Mouse (Mus musculus) forebrain, embryonic 11.5 days (tissue): ENCODE data around the gene Lims1. TPM values are rescaled to one million over a fixed set of nuclear protein-coding genes. Genes with fewer than 3 reads are reported as not detected.

Source experiments
- ATAC-seq: fragments of 200-750 bp; cut with Nextera tagmentation; replicated peaks from 2 replicates; pipeline ENCODE4 v1.8.0; 2017; ENCODE audit warnings: moderate TSS enrichment; ENCODE audit not compliant: low FRiP score
- DNase-seq: peaks from one replicate; pipeline ENCODE4 v3.0.0-alpha.2; 2017; ENCODE audit warnings: low spot score
- H3K27ac ChIP-seq: fragments of 300-500 bp; sonication (generic); 2 replicates; pipeline ENCODE4 v1.5.1; 2014; ENCODE audit warnings: low read depth, low read length
- H3K27me3 ChIP-seq: fragments of 300-500 bp; sonication (generic); 2 replicates; pipeline ENCODE4 v1.6.1; 2014; ENCODE audit warnings: mild to moderate bottlenecking, low read length, mixed read lengths; ENCODE audit not compliant: control insufficient read depth, insufficient read depth
- H3K36me3 ChIP-seq: fragments of 300-500 bp; sonication (generic); 2 replicates; pipeline ENCODE4 v1.6.1; 2014; ENCODE audit warnings: mild to moderate bottlenecking, low read length, moderate library complexity, mixed read lengths; ENCODE audit not compliant: control insufficient read depth, insufficient read depth
- H3K4me1 ChIP-seq: fragments of 300-500 bp; sonication (generic); replicated peaks from 2 replicates; pipeline ENCODE4 v1.6.1; 2014; ENCODE audit warnings: low read length, mixed read lengths; ENCODE audit not compliant: control insufficient read depth, insufficient read depth
- H3K4me2 ChIP-seq: fragments of 300-500 bp; sonication (generic); 2 replicates; pipeline ENCODE4 v1.6.1; 2014; ENCODE audit warnings: low read depth, mild to moderate bottlenecking, low read length, moderate library complexity, mixed read lengths; ENCODE audit not compliant: severe bottlenecking
- H3K4me3 ChIP-seq: fragments of 300-500 bp; sonication (generic); 2 replicates; pipeline ENCODE4 v1.5.1; 2014; ENCODE audit warnings: low read depth, low read length
- H3K9ac ChIP-seq: fragments of 300-500 bp; sonication (generic); 2 replicates; pipeline ENCODE4 v1.6.1; 2014; ENCODE audit warnings: low read length
- H3K9me3 ChIP-seq: fragments of 300-500 bp; sonication (generic); 2 replicates; pipeline ENCODE4 v1.6.1; 2016; ENCODE audit warnings: low read length, mixed read lengths; ENCODE audit not compliant: control insufficient read depth
- WGBS: fragments of 180-500 bp; shearing (Covaris S2); extraction: QIAGEN DNeasy Blood & Tissue Kit; methylation state at CpG from one replicate; pipeline ENCODE4 v1.1.7; 2014; 5-methylcytosine and 5-hydroxymethylcytosine counted together
- polyA plus RNA-seq: library from polyadenylated mRNA; unstranded; fragments of >200 nt; fragmentation: Nextera tagmentation; extraction: Ambion mirVana; gene quantifications from 2 replicates; pipeline ENCODE4 v1.2.1, GENCODE M21; 2014

The Lims1 gene
- polyA plus RNA-seq, 1 experiment from 2014 or later, result 73.4 TPM

GRCm38 (mm10) chr10:58370143-58370542 is 46.9 kb downstream of the Lims1 start:
- peak overlapping the region; percentile 20; the same call in 1 of the 2 replicates for H3K27ac ChIP-seq

DNA sequence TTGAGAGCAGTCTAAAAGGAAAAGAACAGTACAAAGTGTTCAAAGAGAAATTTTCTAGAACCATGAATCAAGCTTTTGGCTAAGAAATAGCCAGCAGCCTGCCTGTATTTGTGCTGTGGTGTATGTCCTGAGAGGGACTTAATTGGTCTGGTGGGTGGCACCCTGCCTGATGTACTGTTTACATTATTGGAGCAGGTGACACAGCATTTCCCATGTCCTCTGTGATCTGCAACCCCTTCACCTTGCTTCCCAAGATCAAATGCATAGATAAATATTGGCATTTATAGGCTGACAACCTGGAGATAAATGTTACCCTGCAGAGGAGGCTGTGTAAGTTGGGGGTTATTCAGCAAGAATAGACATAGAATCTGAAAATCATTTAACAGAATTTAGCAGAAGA is 47.3 kb downstream of the Lims1 start:
- Histone ChIP-seq H3K36me3 (no peaks in the 10 kb centered on the region), H3K9ac (no peak overlapping the region), H3K27ac (peak overlapping the region; percentile 20; the same call in 1 of the 2 replicates), H3K4me2 (no peak overlapping the region), H3K9me3 (no peaks in the 10 kb centered on the region), H3K4me1 (peaks cover 4% of the 10 kb centered on the region), H3K27me3 (no peaks in the 10 kb centered on the region), H3K4me3 (no peak overlapping the region)
- no peak for DNase-seq
- ATAC-seq, result no peak

More at GRCm38 (mm10) chr10:58370143-58370542, 46.9 kb downstream of the Lims1 start:
- no peaks in the 10 kb centered on the region for H3K27me3 ChIP-seq
- no peak overlapping the region for H3K4me2 ChIP-seq
- no peaks in the 10 kb centered on the region for H3K36me3 ChIP-seq
- no peak overlapping the region for H3K9ac ChIP-seq
- no peak overlapping the region for H3K4me3 ChIP-seq
- ATAC-seq (no peak), DNase-seq (no peak)
- no peaks in the 10 kb centered on the region for H3K9me3 ChIP-seq
- H3K4me1 ChIP-seq, result peaks cover 4% of the 10 kb centered on the region

DNA sequence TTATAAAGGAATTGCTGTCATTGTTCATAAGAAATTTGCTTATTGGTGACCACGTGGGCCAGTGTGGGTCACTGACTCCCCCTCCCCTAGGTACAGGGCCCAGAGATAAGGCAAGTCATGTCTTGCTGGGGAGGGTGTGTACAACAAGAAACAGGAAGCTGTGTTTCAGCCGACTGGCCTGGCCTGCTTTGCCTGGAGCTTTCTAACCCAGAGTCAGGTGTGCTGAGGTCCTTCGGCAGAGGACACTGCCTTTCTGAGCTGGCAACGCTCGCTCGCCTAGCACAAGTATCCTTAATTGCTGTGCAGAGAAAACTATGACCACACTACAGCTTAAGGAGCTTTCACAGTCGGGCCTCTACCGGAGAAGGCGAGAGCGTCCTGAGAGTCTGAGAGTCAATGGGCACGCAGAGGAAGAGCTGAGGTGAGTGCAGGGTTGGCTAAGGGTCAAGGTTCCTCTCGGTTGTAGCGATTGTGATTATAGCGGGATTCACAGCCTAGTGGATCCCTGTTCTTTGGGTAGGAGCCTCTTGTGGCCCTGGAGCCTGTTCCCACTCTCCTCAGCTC is 48.1 kb downstream of the Lims1 start:
- Histone ChIP-seq H3K4me3 (no peak overlapping the region), H3K4me2 (no peak overlapping the region), H3K9ac (no peak overlapping the region), H3K36me3 (no peaks in the 10 kb centered on the region), H3K27ac (no peak overlapping the region), H3K4me1 (peaks cover 4% of the 10 kb centered on the region), H3K27me3 (no peaks in the 10 kb centered on the region), H3K9me3 (no peaks in the 10 kb centered on the region)
- WGBS, result 47% methylated on average over 14 of the region's 14 CpGs
- DNase-seq (peak; percentile 51), ATAC-seq (no peak)

DNA sequence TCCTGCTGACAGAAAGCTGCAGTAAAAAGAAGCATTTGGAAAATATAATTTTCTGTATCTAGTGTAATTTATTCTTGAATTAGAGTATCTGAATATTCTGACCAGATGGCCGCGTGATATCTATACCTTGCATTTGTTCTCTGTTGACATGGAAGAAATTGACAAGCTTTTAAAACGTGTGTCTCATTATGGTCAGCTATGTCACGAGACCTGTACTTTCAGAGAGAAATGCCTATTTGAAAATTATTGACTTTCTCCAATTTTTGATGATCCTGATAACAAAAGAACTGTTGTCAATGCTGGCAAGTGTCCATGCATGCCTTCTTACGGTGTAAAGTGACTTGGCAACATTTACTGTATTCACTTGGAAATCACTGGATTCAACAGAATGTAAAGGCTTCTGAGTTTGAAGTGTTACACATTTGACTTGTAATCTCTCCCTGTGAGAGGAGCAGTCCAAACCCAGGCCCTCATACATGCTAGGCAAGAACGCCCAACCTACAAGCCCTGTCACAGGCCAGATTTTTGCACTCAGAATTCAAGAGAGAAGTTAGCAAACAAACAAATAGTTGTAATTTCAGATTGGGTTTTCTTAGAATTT is 49.3 kb downstream of the Lims1 start:
- no peak overlapping the region for H3K27ac ChIP-seq
- H3K9ac ChIP-seq, result no peak overlapping the region
- WGBS, result 83% methylated on average over 6 of the region's 6 CpGs
- ATAC-seq (no peak), DNase-seq (no peak)
- H3K4me3 ChIP-seq, result no peak overlapping the region
- no peaks in the 10 kb centered on the region for H3K36me3 ChIP-seq
- no peak overlapping the region for H3K4me2 ChIP-seq
- H3K9me3 ChIP-seq, result no peaks in the 10 kb centered on the region
- no peaks in the 10 kb centered on the region for H3K27me3 ChIP-seq
- peaks cover 4% of the 10 kb centered on the region for H3K4me1 ChIP-seq

DNA sequence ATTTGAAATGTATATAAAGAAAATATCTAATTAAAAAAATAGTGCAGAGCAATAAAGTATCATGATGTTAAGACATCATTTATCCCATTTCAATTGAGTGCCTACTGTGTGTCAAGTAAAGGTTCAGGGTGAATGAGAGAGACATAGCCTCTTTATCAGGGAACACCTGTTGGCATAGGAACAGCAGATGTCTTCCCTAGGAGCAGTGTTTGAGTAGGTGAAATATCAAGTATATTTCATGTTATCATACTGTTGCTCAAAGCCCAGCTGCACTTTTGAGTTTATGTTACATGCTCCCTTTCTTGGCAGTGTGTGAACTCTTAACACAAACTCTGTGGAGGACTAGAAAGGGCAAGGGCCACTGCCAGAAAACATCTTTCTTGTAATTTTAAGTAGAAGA is 50.6 kb downstream of the Lims1 start:
- Histone ChIP-seq H3K27ac (no peak overlapping the region), H3K9ac (no peak overlapping the region), H3K36me3 (no peaks in the 10 kb centered on the region), H3K9me3 (no peaks in the 10 kb centered on the region), H3K4me3 (no peak overlapping the region), H3K4me1 (peaks cover 2% of the 10 kb centered on the region), H3K4me2 (no peak overlapping the region), H3K27me3 (no peaks in the 10 kb centered on the region)
- ATAC-seq (no peak), DNase-seq (no peak)

GRCm38 (mm10) chr10:58377592-58378197 is 54.4 kb downstream of the Lims1 start:
- Histone ChIP-seq H3K27me3 (no peaks in the 10 kb centered on the region), H3K9me3 (no peaks in the 10 kb centered on the region), H3K36me3 (no peaks in the 10 kb centered on the region), H3K27ac (no peak overlapping the region), H3K4me1 (0 out of 2 replicates have a peak, but pooled peaks cover 2% of the 10 kb centered on the region), H3K9ac (no peak overlapping the region), H3K4me2 (no peak overlapping the region), H3K4me3 (no peak overlapping the region)
- 37% methylated on average over 4 of the region's 4 CpGs for WGBS
- DNase-seq (peak; percentile 59), ATAC-seq (no peak)

GRCm38 (mm10) chr10:58378380-58378779 is 55.1 kb downstream of the Lims1 start:
- Histone ChIP-seq H3K4me2 (no peak overlapping the region), H3K27me3 (no peaks in the 10 kb centered on the region), H3K4me3 (no peak overlapping the region), H3K9me3 (no peaks in the 10 kb centered on the region), H3K9ac (no peak overlapping the region), H3K27ac (no peak overlapping the region), H3K36me3 (no peaks in the 10 kb centered on the region), H3K4me1 (peaks cover 3% of the 10 kb centered on the region; the same call in 1 of the 2 replicates)
- WGBS, result 63% methylated on average over 1 of the region's 1 CpGs
- no peak for DNase-seq
- no peak for ATAC-seq

DNA sequence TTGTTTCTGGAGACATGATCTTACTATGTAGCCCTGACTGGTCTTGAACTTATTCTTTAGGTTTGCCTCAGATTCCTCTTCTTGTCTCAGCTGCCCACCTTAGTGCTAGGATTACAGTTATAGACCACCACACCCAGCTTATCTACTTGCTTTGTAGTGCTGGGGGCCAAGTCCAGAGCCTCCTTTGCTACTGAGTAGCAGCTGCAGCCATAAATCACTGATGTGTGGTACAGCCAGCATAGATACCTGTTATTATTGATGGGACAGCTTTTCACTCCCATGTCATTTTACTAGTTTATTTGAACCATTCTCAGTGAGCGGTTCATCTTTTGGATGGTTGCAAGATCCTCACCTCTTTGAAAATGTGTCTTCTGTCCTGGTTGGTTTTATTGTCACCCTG is 56.4 kb downstream of the Lims1 start:
- no peak overlapping the region for H3K4me3 ChIP-seq
- H3K4me2 ChIP-seq, result no peak overlapping the region
- DNase-seq (no peak), ATAC-seq (no peak)
- no peak overlapping the region for H3K27ac ChIP-seq
- H3K27me3 ChIP-seq, result no peaks in the 10 kb centered on the region
- H3K4me1 ChIP-seq, result peaks cover 4% of the 10 kb centered on the region; the same call in 1 of the 2 replicates
- 93% methylated on average over 1 of the region's 1 CpGs for WGBS
- H3K36me3 ChIP-seq, result no peaks in the 10 kb centered on the region
- no peaks in the 10 kb centered on the region for H3K9me3 ChIP-seq
- H3K9ac ChIP-seq, result no peak overlapping the region

- Histone ChIP-seq H3K27ac (no peak overlapping the region), H3K27me3 (no peaks in the 10 kb centered on the region), H3K4me3 (no peak overlapping the region), H3K4me1 (peaks cover 4% of the 10 kb centered on the region; the same call in 1 of the 2 replicates), H3K4me2 (no peak overlapping the region), H3K9me3 (no peaks in the 10 kb centered on the region), H3K9ac (no peak overlapping the region), H3K36me3 (no peaks in the 10 kb centered on the region)
- DNase-seq, result no peak
- 92% methylated on average over 1 of the region's 1 CpGs for WGBS
- ATAC-seq, result no peak
Measured at GRCm38 (mm10) chr10:58381904-58382303, 58.6 kb downstream of the Lims1 start.
